Mouse (Mus musculus): ENCODE data around the gene Mov10l1. TPM values are rescaled to one million over a fixed set of nuclear protein-coding genes. Genes with fewer than 3 reads are reported as not detected.

Gene Mov10l1
- polyA plus RNA-seq, 1 experiment: 4.1 TPM

GRCm38 (mm10) chr15:89097450-89097849, 114.7 kb downstream of the Mov10l1 start:
- H3K36me3 ChIP-seq (ENCODE audit: control insufficient read depth, insufficient read depth, low read length, poor library complexity, severe bottlenecking): peaks cover 18% of the 10 kb centered on the region
- H3K4me1 ChIP-seq (ENCODE audit: control insufficient read depth, insufficient read depth, low read length): no peaks in the 10 kb centered on the region
- H3K9ac ChIP-seq (ENCODE audit: low read depth, poor library complexity, severe bottlenecking): no peak overlapping the region
- H3K4me3 ChIP-seq (ENCODE audit: low read depth, low read length): no peak overlapping the region
- H3K27me3 ChIP-seq (ENCODE audit: control insufficient read depth, insufficient read depth, low read length, poor library complexity, severe bottlenecking): no peaks in the 10 kb centered on the region
- no peaks in the 10 kb centered on the region for H3K9me3 ChIP-seq (replicated peaks; ENCODE audit: control insufficient read depth, insufficient read depth, low read length, poor library complexity, severe bottlenecking)
- no peak overlapping the region for H3K27ac ChIP-seq (ENCODE audit: insufficient read depth, low read length)
- TF ChIP-seq POLR2A (IDR thresholded peaks at IDR 0.05; ENCODE audit: insufficient read depth, low read length) (no peak), EP300 (IDR thresholded peaks at IDR 0.05; ENCODE audit: insufficient read depth, low read depth, low read length) (no peak), CTCF (IDR thresholded peaks at IDR 0.05; ENCODE audit: low read depth, low read length) (no peak)

GRCm38 (mm10) chr15:89098616-89099015, 115.9 kb downstream of the Mov10l1 start:
- Histone ChIP-seq H3K9me3 (replicated peaks; ENCODE audit: control insufficient read depth, insufficient read depth, low read length, poor library complexity, severe bottlenecking) (no peaks in the 10 kb centered on the region), H3K27me3 (ENCODE audit: control insufficient read depth, insufficient read depth, low read length, poor library complexity, severe bottlenecking) (no peaks in the 10 kb centered on the region), H3K4me3 (ENCODE audit: low read depth, low read length) (no peak overlapping the region), H3K9ac (ENCODE audit: low read depth, poor library complexity, severe bottlenecking) (no peak overlapping the region), H3K4me1 (ENCODE audit: control insufficient read depth, insufficient read depth, low read length) (no peaks in the 10 kb centered on the region), H3K36me3 (ENCODE audit: control insufficient read depth, insufficient read depth, low read length, poor library complexity, severe bottlenecking) (peaks cover 22% of the 10 kb centered on the region), H3K27ac (ENCODE audit: insufficient read depth, low read length) (no peak overlapping the region)
- TF ChIP-seq EP300 (IDR thresholded peaks at IDR 0.05; ENCODE audit: insufficient read depth, low read depth, low read length): no peak
- no peak for TF ChIP-seq CTCF (IDR thresholded peaks at IDR 0.05; ENCODE audit: low read depth, low read length)
- TF ChIP-seq POLR2A (IDR thresholded peaks at IDR 0.05; ENCODE audit: insufficient read depth, low read length): no peak

GRCm38 (mm10) chr15:89100823-89101222, 118.1 kb downstream of the Mov10l1 start:
- H3K9ac ChIP-seq (ENCODE audit: low read depth, poor library complexity, severe bottlenecking): no peak overlapping the region
- no peak overlapping the region for H3K27ac ChIP-seq (ENCODE audit: insufficient read depth, low read length)
- H3K4me1 ChIP-seq (ENCODE audit: control insufficient read depth, insufficient read depth, low read length): no peaks in the 10 kb centered on the region
- H3K4me3 ChIP-seq (ENCODE audit: low read depth, low read length): no peak overlapping the region
- TF ChIP-seq CTCF (IDR thresholded peaks at IDR 0.05; ENCODE audit: low read depth, low read length): no peak
- no peak for TF ChIP-seq POLR2A (IDR thresholded peaks at IDR 0.05; ENCODE audit: insufficient read depth, low read length)
- TF ChIP-seq EP300 (IDR thresholded peaks at IDR 0.05; ENCODE audit: insufficient read depth, low read depth, low read length): no peak
- no peaks in the 10 kb centered on the region for H3K9me3 ChIP-seq (replicated peaks; ENCODE audit: control insufficient read depth, insufficient read depth, low read length, poor library complexity, severe bottlenecking)
- H3K27me3 ChIP-seq (ENCODE audit: control insufficient read depth, insufficient read depth, low read length, poor library complexity, severe bottlenecking): no peaks in the 10 kb centered on the region
- H3K36me3 ChIP-seq (ENCODE audit: control insufficient read depth, insufficient read depth, low read length, poor library complexity, severe bottlenecking): peaks cover 32% of the 10 kb centered on the region

GRCm38 (mm10) chr15:89102646-89103045, 119.9 kb downstream of the Mov10l1 start:
- Histone ChIP-seq H3K27me3 (ENCODE audit: control insufficient read depth, insufficient read depth, low read length, poor library complexity, severe bottlenecking) (no peaks in the 10 kb centered on the region), H3K9me3 (replicated peaks; ENCODE audit: control insufficient read depth, insufficient read depth, low read length, poor library complexity, severe bottlenecking) (no peaks in the 10 kb centered on the region), H3K4me1 (ENCODE audit: control insufficient read depth, insufficient read depth, low read length) (no peaks in the 10 kb centered on the region), H3K27ac (ENCODE audit: insufficient read depth, low read length) (no peak overlapping the region), H3K4me3 (ENCODE audit: low read depth, low read length) (no peak overlapping the region), H3K36me3 (ENCODE audit: control insufficient read depth, insufficient read depth, low read length, poor library complexity, severe bottlenecking) (peaks cover 40% of the 10 kb centered on the region), H3K9ac (ENCODE audit: low read depth, poor library complexity, severe bottlenecking) (no peak overlapping the region)
- TF ChIP-seq EP300 (IDR thresholded peaks at IDR 0.05; ENCODE audit: insufficient read depth, low read depth, low read length) (no peak), POLR2A (IDR thresholded peaks at IDR 0.05; ENCODE audit: insufficient read depth, low read length) (no peak), CTCF (IDR thresholded peaks at IDR 0.05; ENCODE audit: low read depth, low read length) (no peak)

- H3K9ac ChIP-seq (ENCODE audit: low read depth, poor library complexity, severe bottlenecking): no peak overlapping the region
- no peak overlapping the region for H3K4me3 ChIP-seq (ENCODE audit: low read depth, low read length)
- H3K36me3 ChIP-seq (ENCODE audit: control insufficient read depth, insufficient read depth, low read length, poor library complexity, severe bottlenecking): peaks cover 51% of the 10 kb centered on the region
- H3K9me3 ChIP-seq (replicated peaks; ENCODE audit: control insufficient read depth, insufficient read depth, low read length, poor library complexity, severe bottlenecking): no peaks in the 10 kb centered on the region
- TF ChIP-seq POLR2A (IDR thresholded peaks at IDR 0.05; ENCODE audit: insufficient read depth, low read length) (no peak), EP300 (IDR thresholded peaks at IDR 0.05; ENCODE audit: insufficient read depth, low read depth, low read length) (no peak), CTCF (IDR thresholded peaks at IDR 0.05; ENCODE audit: low read depth, low read length) (no peak)
- H3K27ac ChIP-seq (ENCODE audit: insufficient read depth, low read length): no peak overlapping the region
- H3K4me1 ChIP-seq (ENCODE audit: control insufficient read depth, insufficient read depth, low read length): no peaks in the 10 kb centered on the region
- no peaks in the 10 kb centered on the region for H3K27me3 ChIP-seq (ENCODE audit: control insufficient read depth, insufficient read depth, low read length, poor library complexity, severe bottlenecking)
These were observed 121.2 kb downstream of the Mov10l1 start for GRCm38 (mm10) chr15:89103921-89104320.

- Histone ChIP-seq H3K4me1 (ENCODE audit: control insufficient read depth, insufficient read depth, low read length) (no peaks in the 10 kb centered on the region), H3K27ac (ENCODE audit: insufficient read depth, low read length) (no peak overlapping the region), H3K9me3 (replicated peaks; ENCODE audit: control insufficient read depth, insufficient read depth, low read length, poor library complexity, severe bottlenecking) (no peaks in the 10 kb centered on the region), H3K4me3 (ENCODE audit: low read depth, low read length) (no peak overlapping the region), H3K9ac (ENCODE audit: low read depth, poor library complexity, severe bottlenecking) (no peak overlapping the region), H3K36me3 (ENCODE audit: control insufficient read depth, insufficient read depth, low read length, poor library complexity, severe bottlenecking) (peaks cover 49% of the 10 kb centered on the region), H3K27me3 (ENCODE audit: control insufficient read depth, insufficient read depth, low read length, poor library complexity, severe bottlenecking) (no peaks in the 10 kb centered on the region)
- TF ChIP-seq POLR2A (IDR thresholded peaks at IDR 0.05; ENCODE audit: insufficient read depth, low read length) (no peak), EP300 (IDR thresholded peaks at IDR 0.05; ENCODE audit: insufficient read depth, low read depth, low read length) (no peak), CTCF (IDR thresholded peaks at IDR 0.05; ENCODE audit: low read depth, low read length) (no peak)
These were observed 121.7 kb downstream of the Mov10l1 start for GRCm38 (mm10) chr15:89104425-89104824.

Other genes starting within 250 kb of the Mov10l1 start
- 85.9 and 86.2 TPM in 2 replicates for gene Brd1, start 248.7 kb upstream of the Mov10l1 start, polyA plus RNA-seq (2011; ENCODE audit: insufficient read depth, insufficient read length, low read depth, missing spikeins)
- gene Zbed4, start 231.2 kb upstream of the Mov10l1 start, polyA plus RNA-seq (2011; ENCODE audit: insufficient read depth, insufficient read length, low read depth, missing spikeins): 36.9 and 44.5 TPM in 2 replicates
- 10.0 and 13.2 TPM in 2 replicates for gene Alg12, start 163.6 kb upstream of the Mov10l1 start, polyA plus RNA-seq (2011; ENCODE audit: insufficient read depth, insufficient read length, low read depth, missing spikeins)
- gene Creld2, start 163.3 kb upstream of the Mov10l1 start, polyA plus RNA-seq (2011; ENCODE audit: insufficient read depth, insufficient read length, low read depth, missing spikeins): 39.2 and 40.2 TPM in 2 replicates
- 128 and 136 TPM in 2 replicates for gene Pim3, start 120.7 kb upstream of the Mov10l1 start, polyA plus RNA-seq (2011; ENCODE audit: insufficient read depth, insufficient read length, low read depth, missing spikeins)
- not detected in 2 replicates for gene Ttll8, start 28.5 kb upstream of the Mov10l1 start, polyA plus RNA-seq (2011; ENCODE audit: insufficient read depth, insufficient read length, low read depth, missing spikeins)
- not detected in 2 replicates for gene Mlc1, start 3.9 kb upstream of the Mov10l1 start, polyA plus RNA-seq (2011; ENCODE audit: insufficient read depth, insufficient read length, low read depth, missing spikeins)
- gene Panx2, start 76.8 kb downstream of the Mov10l1 start, polyA plus RNA-seq (2011; ENCODE audit: insufficient read depth, insufficient read length, low read depth, missing spikeins): 1.4 and 2.8 TPM in 2 replicates
- gene Trabd, start 92.2 kb downstream of the Mov10l1 start, polyA plus RNA-seq (2011; ENCODE audit: insufficient read depth, insufficient read length, low read depth, missing spikeins): 19.7 and 21.6 TPM in 2 replicates
- gene Selenoo, start 106.2 kb downstream of the Mov10l1 start, polyA plus RNA-seq (2011; ENCODE audit: insufficient read depth, insufficient read length, low read depth, missing spikeins): 9.2 and 9.4 TPM in 2 replicates
- gene Tubgcp6, start 140.2 kb downstream of the Mov10l1 start, polyA plus RNA-seq (2011; ENCODE audit: insufficient read depth, insufficient read length, low read depth, missing spikeins): 21.1 and 26.9 TPM in 2 replicates
- 4.6 and 4.8 TPM in 2 replicates for gene Hdac10, start 145.8 kb downstream of the Mov10l1 start, polyA plus RNA-seq (2011; ENCODE audit: insufficient read depth, insufficient read length, low read depth, missing spikeins)
- 33.2 and 38.2 TPM in 2 replicates for gene Mapk12, start 157.8 kb downstream of the Mov10l1 start, polyA plus RNA-seq (2011; ENCODE audit: insufficient read depth, insufficient read length, low read depth, missing spikeins)
- 9.1 and 9.3 TPM in 2 replicates for gene Mapk11, start 166.7 kb downstream of the Mov10l1 start, polyA plus RNA-seq (2011; ENCODE audit: insufficient read depth, insufficient read length, low read depth, missing spikeins)
- 86.1 and 96.7 TPM in 2 replicates for gene Plxnb2, start 197.9 kb downstream of the Mov10l1 start, polyA plus RNA-seq (2011; ENCODE audit: insufficient read depth, insufficient read length, low read depth, missing spikeins)
- gene Dennd6b, start 213.6 kb downstream of the Mov10l1 start, polyA plus RNA-seq (2011; ENCODE audit: insufficient read depth, insufficient read length, low read depth, missing spikeins): 9.1 and 10.0 TPM in 2 replicates
- 13.3 and 14.3 TPM in 2 replicates for gene Ppp6r2, start 228.6 kb downstream of the Mov10l1 start, polyA plus RNA-seq (2011; ENCODE audit: insufficient read depth, insufficient read length, low read depth, missing spikeins)

All from ES-Bruce4 (cell line).